Mouse (Mus musculus): ENCODE measurements around the gene Kctd15. TPM values are rescaled to one million over a fixed set of nuclear protein-coding genes. Genes with fewer than 3 reads are reported as not detected.
A peak's percentile ranks its signal among the peaks of the same experiment; 100 is the strongest.

The Kctd15 gene
- polyA plus RNA-seq, 1 experiment from 2014 or later = 28.9 TPM

DNA sequence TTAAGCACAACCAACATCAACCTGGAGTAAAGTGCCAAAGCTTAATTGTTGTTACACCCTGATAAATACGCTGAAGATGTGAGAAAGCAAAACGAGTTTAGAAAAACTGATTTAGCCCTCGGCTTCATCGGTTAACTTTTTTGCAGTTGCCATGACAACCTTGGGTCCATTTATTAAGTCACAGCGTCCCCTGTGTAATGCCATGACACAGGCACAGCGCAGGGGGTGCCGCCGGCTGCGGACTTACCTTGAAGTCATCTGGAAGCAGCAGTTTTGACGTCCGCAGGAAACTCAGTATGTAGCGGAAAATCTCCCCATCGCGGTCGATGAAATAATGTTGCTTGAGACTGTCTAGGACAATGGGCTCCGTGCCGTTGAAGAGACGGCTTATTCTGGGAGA, 11.9 kb downstream of the Kctd15 start:
- peaks cover 13% of the 10 kb centered on the region for H3K4me1 ChIP-seq

GRCm38 (mm10) chr7:34643329-34643728, 13.2 kb downstream of the Kctd15 start:
- H3K9ac ChIP-seq = no peak overlapping the region
- H3K4me3 ChIP-seq = no peak overlapping the region
- peaks cover 100% of the 10 kb centered on the region for H3K36me3 ChIP-seq (ENCODE audit: poor library complexity, severe bottlenecking)
- ATAC-seq = no peak
- H3K9me3 ChIP-seq (replicated peaks) = no peaks in the 10 kb centered on the region
- H3K4me1 ChIP-seq = peaks cover 13% of the 10 kb centered on the region
- 75% methylated on average over 6 of the region's 6 CpGs for WGBS
- no peaks in the 10 kb centered on the region for H3K27me3 ChIP-seq
- no peak overlapping the region for H3K27ac ChIP-seq
- no peak overlapping the region for H3K4me2 ChIP-seq

More for the DNA sequence above, 11.9 kb downstream of the Kctd15 start:
- Histone ChIP-seq H3K4me3 (no peak overlapping the region), H3K27ac (no peak overlapping the region), H3K9me3 (replicated peaks) (no peaks in the 10 kb centered on the region), H3K27me3 (no peaks in the 10 kb centered on the region), H3K4me2 (no peak overlapping the region), H3K36me3 (ENCODE audit: poor library complexity, severe bottlenecking) (peaks cover 100% of the 10 kb centered on the region), H3K9ac (no peak overlapping the region)
- WGBS = 76% methylated on average over 18 of the region's 18 CpGs
- no peak for ATAC-seq

DNA sequence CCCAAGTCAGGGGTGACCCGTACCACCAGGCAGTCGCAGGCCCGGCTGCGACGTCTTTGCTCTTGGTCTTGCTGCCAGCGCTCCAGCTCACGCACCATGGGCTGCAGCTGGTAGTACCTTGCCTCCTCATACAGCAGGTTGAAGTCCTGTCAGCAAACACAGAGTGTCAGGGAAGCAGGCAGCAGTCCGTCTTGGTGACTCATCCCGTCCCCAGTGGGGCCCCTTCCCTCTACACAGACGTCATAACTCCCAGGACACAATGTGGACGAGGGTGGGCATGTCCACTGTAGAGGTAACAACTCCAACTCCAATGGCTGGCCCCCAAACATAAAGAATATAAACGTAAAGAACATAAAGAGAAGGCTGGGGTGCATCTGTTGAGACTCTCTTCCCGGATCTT, 14.6 kb downstream of the Kctd15 start:
- Histone ChIP-seq H3K27ac (no peak overlapping the region), H3K9me3 (replicated peaks) (no peaks in the 10 kb centered on the region), H3K36me3 (ENCODE audit: poor library complexity, severe bottlenecking) (peaks cover 86% of the 10 kb centered on the region), H3K27me3 (no peaks in the 10 kb centered on the region), H3K4me2 (no peak overlapping the region), H3K4me1 (peaks cover 3% of the 10 kb centered on the region), H3K9ac (no peak overlapping the region), H3K4me3 (no peak overlapping the region)
- WGBS = 91% methylated on average over 13 of the region's 13 CpGs
- no peak for ATAC-seq

DNA sequence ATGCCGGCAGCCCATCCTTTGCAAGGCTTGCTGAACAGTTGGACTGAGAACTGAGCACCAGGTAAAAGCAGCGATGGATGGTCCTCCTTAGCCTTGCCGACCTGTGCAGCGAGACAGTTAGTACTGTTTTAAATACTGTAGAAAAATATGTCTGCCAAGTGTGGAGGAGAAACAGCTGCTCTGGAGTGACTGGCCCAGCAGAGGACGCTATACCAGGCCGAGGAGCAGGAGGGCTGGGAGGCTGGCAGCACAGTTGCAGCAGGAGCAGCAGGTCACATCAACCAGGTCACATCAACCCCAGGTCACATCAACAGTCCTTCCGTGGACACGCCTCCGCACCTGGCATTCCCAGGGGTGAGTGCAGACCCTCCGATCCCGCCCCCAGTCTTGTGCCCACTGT, 16.7 kb downstream of the Kctd15 start:
- Histone ChIP-seq H3K9me3 (replicated peaks) (no peaks in the 10 kb centered on the region), H3K36me3 (ENCODE audit: poor library complexity, severe bottlenecking) (peaks cover 64% of the 10 kb centered on the region), H3K9ac (no peak overlapping the region), H3K27me3 (no peaks in the 10 kb centered on the region), H3K4me1 (no peaks in the 10 kb centered on the region), H3K4me2 (no peak overlapping the region), H3K4me3 (no peak overlapping the region), H3K27ac (no peak overlapping the region)
- ATAC-seq = no peak
- 91% methylated on average over 11 of the region's 11 CpGs for WGBS

DNA sequence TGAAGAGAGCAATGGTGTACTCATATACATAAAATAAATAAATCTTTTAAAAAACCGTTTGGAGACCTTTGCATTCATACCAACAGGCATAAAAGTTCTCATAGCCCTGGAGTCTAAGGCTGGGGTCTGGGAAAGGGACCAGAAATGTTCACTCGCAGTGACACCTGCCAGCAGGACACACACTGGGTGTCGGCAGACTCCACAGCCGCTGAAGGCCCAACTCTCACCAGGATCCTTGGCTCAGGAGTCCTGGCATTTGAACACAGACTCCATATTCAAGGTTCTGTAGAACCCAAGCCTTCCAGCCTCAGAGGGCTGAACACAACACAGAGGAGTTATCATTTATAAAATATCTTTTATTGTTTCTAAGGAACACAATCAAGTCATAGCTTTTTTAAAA, 19.9 kb downstream of the Kctd15 start:
- Histone ChIP-seq H3K27me3 (no peaks in the 10 kb centered on the region), H3K4me3 (no peak overlapping the region), H3K4me2 (no peak overlapping the region), H3K9ac (no peak overlapping the region), H3K36me3 (ENCODE audit: poor library complexity, severe bottlenecking) (peaks cover 33% of the 10 kb centered on the region), H3K4me1 (no peaks in the 10 kb centered on the region), H3K27ac (no peak overlapping the region), H3K9me3 (replicated peaks) (no peaks in the 10 kb centered on the region)
- WGBS = 80% methylated on average over 4 of the region's 4 CpGs
- no peak for ATAC-seq

GRCm38 (mm10) chr7:34632966-34633742, 23.4 kb downstream of the Kctd15 start:
- H3K27ac ChIP-seq = no peak overlapping the region
- no peak overlapping the region for H3K4me2 ChIP-seq
- ATAC-seq = no peak
- no peaks in the 10 kb centered on the region for H3K9me3 ChIP-seq (replicated peaks)
- H3K27me3 ChIP-seq = no peaks in the 10 kb centered on the region
- H3K9ac ChIP-seq = no peak overlapping the region
- no peaks in the 10 kb centered on the region for H3K36me3 ChIP-seq (ENCODE audit: poor library complexity, severe bottlenecking)
- no peak overlapping the region for H3K4me3 ChIP-seq
- peaks cover 16% of the 10 kb centered on the region for H3K4me1 ChIP-seq
- WGBS = 87% methylated on average over 10 of the region's 10 CpGs

GRCm38 (mm10) chr7:34630211-34631085, 26.1 kb downstream of the Kctd15 start:
- ATAC-seq = peak; percentile 84

GRCm38 (mm10) chr7:34629702-34630210, 26.8 kb downstream of the Kctd15 start:
- Histone ChIP-seq H3K4me2 (peak overlapping the region; percentile 64), H3K36me3 (ENCODE audit: poor library complexity, severe bottlenecking) (no peaks in the 10 kb centered on the region), H3K27me3 (no peaks in the 10 kb centered on the region), H3K27ac (peak overlapping the region; percentile 78), H3K9ac (peak overlapping the region; percentile 58), H3K4me1 (peaks cover 16% of the 10 kb centered on the region), H3K9me3 (replicated peaks) (no peaks in the 10 kb centered on the region), H3K4me3 (peak overlapping the region; percentile 36)
- ATAC-seq = peak; percentile 31
- WGBS = 36% methylated on average over 8 of the region's 8 CpGs

More at GRCm38 (mm10) chr7:34630211-34631085, 26.1 kb downstream of the Kctd15 start:
- peak overlapping the region; percentile 58 for H3K9ac ChIP-seq
- no peaks in the 10 kb centered on the region for H3K27me3 ChIP-seq
- WGBS = under 1% methylated on average over 34 of the region's 34 CpGs
- H3K4me2 ChIP-seq = peak overlapping the region; percentile 64
- peak overlapping the region; percentile 36 for H3K4me3 ChIP-seq
- H3K36me3 ChIP-seq (ENCODE audit: poor library complexity, severe bottlenecking) = no peaks in the 10 kb centered on the region
- peaks cover 16% of the 10 kb centered on the region for H3K4me1 ChIP-seq
- peak overlapping the region; percentile 78 for H3K27ac ChIP-seq
- H3K9me3 ChIP-seq (replicated peaks) = no peaks in the 10 kb centered on the region

DNA sequence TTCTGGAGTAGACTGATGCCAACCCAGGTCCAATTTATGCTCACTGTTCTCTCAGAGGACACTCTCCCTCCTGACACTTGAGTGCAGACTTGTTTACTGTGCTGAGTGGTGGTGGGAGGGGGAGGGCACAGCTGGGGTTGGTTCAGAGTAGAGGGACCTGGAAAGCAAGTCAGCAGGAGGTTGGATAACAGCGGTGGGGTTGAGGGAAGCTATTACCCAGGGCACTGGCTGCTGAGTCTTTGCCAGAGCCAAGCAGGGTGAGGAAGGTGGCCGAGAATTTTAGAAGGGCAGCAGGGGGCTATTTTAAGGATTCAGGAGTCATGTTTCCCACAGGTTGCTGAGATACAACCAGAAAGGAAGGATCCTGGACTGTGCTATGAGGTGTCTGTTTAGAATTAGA, 36.1 kb downstream of the Kctd15 start:
- no peak overlapping the region for H3K9ac ChIP-seq
- H3K4me3 ChIP-seq = no peak overlapping the region
- no peaks in the 10 kb centered on the region for H3K36me3 ChIP-seq (ENCODE audit: poor library complexity, severe bottlenecking)
- 33% methylated on average over 2 of the region's 2 CpGs for WGBS
- no peaks in the 10 kb centered on the region for H3K9me3 ChIP-seq (replicated peaks)
- H3K4me1 ChIP-seq = no peaks in the 10 kb centered on the region
- no peak for ATAC-seq
- H3K27me3 ChIP-seq = no peaks in the 10 kb centered on the region
- H3K27ac ChIP-seq = no peak overlapping the region
- H3K4me2 ChIP-seq = no peak overlapping the region

- no peak overlapping the region for H3K4me3 ChIP-seq
- H3K9ac ChIP-seq = no peak overlapping the region
- no peaks in the 10 kb centered on the region for H3K36me3 ChIP-seq (ENCODE audit: poor library complexity, severe bottlenecking)
- 84% methylated on average over 11 of the region's 11 CpGs for WGBS
- no peak overlapping the region for H3K27ac ChIP-seq
- no peaks in the 10 kb centered on the region for H3K9me3 ChIP-seq (replicated peaks)
- ATAC-seq = no peak
- no peaks in the 10 kb centered on the region for H3K4me1 ChIP-seq
- no peak overlapping the region for H3K4me2 ChIP-seq
- H3K27me3 ChIP-seq = no peaks in the 10 kb centered on the region
Measured at GRCm38 (mm10) chr7:34618141-34618890, 38.2 kb downstream of the Kctd15 start.

- Histone ChIP-seq H3K4me1 (no peaks in the 10 kb centered on the region), H3K9ac (no peak overlapping the region), H3K27me3 (no peaks in the 10 kb centered on the region), H3K4me2 (no peak overlapping the region), H3K36me3 (ENCODE audit: poor library complexity, severe bottlenecking) (no peaks in the 10 kb centered on the region), H3K27ac (no peak overlapping the region), H3K9me3 (replicated peaks) (no peaks in the 10 kb centered on the region), H3K4me3 (no peak overlapping the region)
- WGBS = 97% methylated on average over 2 of the region's 2 CpGs
- no peak for ATAC-seq
Measured at GRCm38 (mm10) chr7:34616275-34616674, 40.3 kb downstream of the Kctd15 start.

Measured in forebrain, embryonic 13.5 days (tissue).